Mouse (Mus musculus): ENCODE results near the gene Zic2.

GRCm38 (mm10) chr14:122467926-122468841 is 7.1 kb upstream of the Zic2 start:
- TF ChIP-seq POLR2A (IDR thresholded peaks at IDR 0.05; ENCODE audit: borderline replicate concordance, low read depth, low read length), result no peak
- TF ChIP-seq CTCF (IDR thresholded peaks at IDR 0.05; ENCODE audit: low read depth, low read length), result no peak
